ENCODE assay signal across 9 mouse cellular contexts in the genomic region with DNA sequence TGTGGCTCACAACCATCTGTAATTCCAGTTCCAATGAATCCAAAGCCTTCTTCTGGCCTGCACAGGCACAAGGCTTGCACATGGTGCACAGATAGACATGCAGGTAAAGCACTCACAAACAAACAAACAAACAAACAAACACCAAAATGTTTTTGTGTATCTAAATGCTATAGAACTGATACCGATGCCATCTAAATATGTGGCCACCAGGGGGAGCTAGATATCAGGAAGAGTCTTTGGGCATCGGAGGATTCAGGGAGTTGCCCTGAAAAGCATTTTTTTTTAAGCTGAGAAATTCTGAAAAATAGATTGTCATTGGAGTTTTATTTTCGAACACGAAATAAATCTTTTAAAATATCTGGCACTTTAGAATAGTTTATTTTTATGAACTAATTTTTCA. TPM values are rescaled to one million over a fixed set of nuclear protein-coding genes. Genes with fewer than 3 reads are reported as not detected.
DNase-seq lines count a peak whose midpoint lies in the region; ATAC-seq and TF ChIP-seq lines count a peak whose summit lies in the region.
"Had no signal": no experiment of that assay in that cellular context is flagged by ENCODE, and none has a peak within 500 bp of the region (broad histone marks: within the 10 kb centered on the region; RNA-seq: fewer than 3 reads in every experiment).

No protein-coding gene starts in this region.

- H3K9ac ChIP-seq in embryonic facial prominence, embryonic 14.5 days (ENCODE audit: low read depth, low read length), result no peak overlapping the region
- H3K9ac ChIP-seq in limb, embryonic 14.5 days (ENCODE audit: low read depth, low read length, severe bottlenecking), result no peak overlapping the region
- H3K9ac ChIP-seq: liver, embryonic 15.5 days had no signal

- no peak overlapping the region for H3K4me2 ChIP-seq in embryonic facial prominence, embryonic 14.5 days (ENCODE audit: low read depth, low read length)
- H3K4me2 ChIP-seq in limb, embryonic 14.5 days (replicated peaks; ENCODE audit: low read depth, low read length, severe bottlenecking), result no peak overlapping the region
- H3K4me2 ChIP-seq: liver, embryonic 15.5 days had no signal

- no peak overlapping the region for H3K27ac ChIP-seq in heart, embryonic 10.5 days
- no peak overlapping the region for H3K27ac ChIP-seq in bone marrow, adult 2 months (ENCODE audit: control insufficient read depth, insufficient read depth, low read depth, low read length, poor library complexity)
- H3K27ac ChIP-seq in embryonic facial prominence, embryonic 14.5 days (replicated peaks; ENCODE audit: low read depth, low read length), result no peak overlapping the region
- no peak overlapping the region for H3K27ac ChIP-seq in limb, embryonic 14.5 days (replicated peaks; ENCODE audit: low read depth, low read length)
- H3K27ac ChIP-seq: liver, embryonic 15.5 days had no signal

- H3K27me3 ChIP-seq in heart, embryonic 10.5 days (ENCODE audit: insufficient read depth, poor library complexity, severe bottlenecking), result no peaks in the 10 kb centered on the region
- H3K27me3 ChIP-seq in embryonic facial prominence, embryonic 14.5 days (replicated peaks; ENCODE audit: control insufficient read depth, insufficient read depth, low read length), result no peaks in the 10 kb centered on the region
- H3K27me3 ChIP-seq in limb, embryonic 14.5 days (ENCODE audit: control insufficient read depth, insufficient read depth, low read length), result no peaks in the 10 kb centered on the region
- H3K27me3 ChIP-seq: liver, embryonic 15.5 days had no signal

- H3K4me3 ChIP-seq in heart, embryonic 10.5 days, result no peak overlapping the region
- no peak overlapping the region for H3K4me3 ChIP-seq in bone marrow, adult 2 months (replicated peaks; ENCODE audit: control insufficient read depth, low read depth, low read length)
- H3K4me3 ChIP-seq in embryonic facial prominence, embryonic 14.5 days (ENCODE audit: low read depth, low read length), result no peak overlapping the region
- H3K4me3 ChIP-seq in limb, embryonic 14.5 days (replicated peaks; ENCODE audit: low read length), result no peak overlapping the region
- H3K4me3 ChIP-seq: liver, embryonic 15.5 days had no signal

- ATAC-seq in embryonic facial prominence, embryonic 14.5 days (ENCODE audit: low read depth), result no peak
- no peak; the same call in 1 of the 2 replicates for ATAC-seq in limb, embryonic 14.5 days (ENCODE audit: low FRiP score, low read depth)

- H3K4me1 ChIP-seq in heart, embryonic 10.5 days, result no peaks in the 10 kb centered on the region
- H3K4me1 ChIP-seq in bone marrow, adult 2 months (ENCODE audit: control insufficient read depth, insufficient read depth, low read length), result no peaks in the 10 kb centered on the region
- H3K4me1 ChIP-seq in embryonic facial prominence, embryonic 14.5 days (ENCODE audit: control insufficient read depth, insufficient read depth, low read length), result no peaks in the 10 kb centered on the region
- no peaks in the 10 kb centered on the region for H3K4me1 ChIP-seq in limb, embryonic 14.5 days (ENCODE audit: control insufficient read depth, insufficient read depth, low read length)
- H3K4me1 ChIP-seq: liver, embryonic 15.5 days had no signal

- DNase-seq in heart, adult 18-20 months, result peak; percentile 37 to 83
- DNase-seq in heart, embryonic 10.5 days (ENCODE audit: low spot score), result no peak
- DNase-seq in B cell, adult 2 months, result peak; percentile 72 to 78
- DNase-seq in embryonic facial prominence, embryonic 14.5 days (ENCODE audit: low spot score), result peak; percentile 73
- peak; percentile 76 for DNase-seq in induced T-regulatory cell, adult 2 months (ENCODE audit: low read depth)
- DNase-seq in limb, embryonic 14.5 days (ENCODE audit: low spot score), result peak; percentile 68
- peak; percentile 77 for DNase-seq in right cerebral cortex, postnatal 14 days

- TF ChIP-seq CTCF in bone marrow, adult 2 months (IDR thresholded peaks at IDR 0.05; ENCODE audit: control insufficient read depth, insufficient read depth, low read length), result 0 out of 2 replicates have a peak, but pooled peaks have one; percentile 19

- 16% methylated on average over 4 of the region's 4 CpGs for WGBS in heart, embryonic 10.5 days
- 17% methylated on average over 4 of the region's 4 CpGs for WGBS in bone marrow, adult 2 months
- 12% methylated on average over 4 of the region's 4 CpGs for WGBS in embryonic facial prominence, embryonic 14.5 days
- 7% methylated on average over 4 of the region's 4 CpGs for WGBS in limb, embryonic 14.5 days

- no peak for TF ChIP-seq POLR2A in bone marrow, adult 2 months (IDR thresholded peaks at IDR 0.05; ENCODE audit: borderline replicate concordance, control insufficient read depth, low read depth, low read length)
- TF ChIP-seq POLR2A in limb, embryonic 14.5 days (IDR thresholded peaks at IDR 0.05; ENCODE audit: borderline replicate concordance, extremely low read depth, insufficient read depth, insufficient read length), result no peak

- no peaks in the 10 kb centered on the region for H3K9me3 ChIP-seq in heart, embryonic 10.5 days
- no peaks in the 10 kb centered on the region for H3K9me3 ChIP-seq in embryonic facial prominence, embryonic 14.5 days (ENCODE audit: control insufficient read depth, low read length)
- H3K9me3 ChIP-seq in limb, embryonic 14.5 days (ENCODE audit: control insufficient read depth, low read length), result no peaks in the 10 kb centered on the region
- H3K9me3 ChIP-seq: liver, embryonic 15.5 days had no signal

- no peaks in the 10 kb centered on the region for H3K36me3 ChIP-seq in heart, embryonic 10.5 days
- no peaks in the 10 kb centered on the region for H3K36me3 ChIP-seq in embryonic facial prominence, embryonic 14.5 days (ENCODE audit: control insufficient read depth, insufficient read depth, low read length)
- H3K36me3 ChIP-seq in limb, embryonic 14.5 days (ENCODE audit: control insufficient read depth, insufficient read depth, low read length), result no peaks in the 10 kb centered on the region
- H3K36me3 ChIP-seq: liver, embryonic 15.5 days had no signal

RNA-seq across cellular contexts. Expression of gene Etfdh, which starts 43.8 kb away (rescaled TPM):
- total RNA-seq in heart, adult 18-20 months (2021), result 100 to 1,000 TPM; 616 to 630 TPM
- 88.6 and 129 TPM in 2 replicates for polyA plus RNA-seq in heart, embryonic 10.5 days (2016; fragmentation: Nextera tagmentation; extraction: Ambion mirVana)
- polyA plus RNA-seq in bone marrow, adult 2 months (2011; ENCODE audit: insufficient read depth, insufficient read length, low replicate concordance, missing spikeins), result 10.6 and 12.2 TPM in 2 replicates
- polyA plus RNA-seq in embryonic facial prominence, embryonic 14.5 days (2014; fragmentation: Nextera tagmentation; extraction: Ambion mirVana), result 59.4 and 62.4 TPM in 2 replicates
- 32.5 and 37.5 TPM in 2 replicates for polyA plus RNA-seq in limb, embryonic 14.5 days (2012; rRNA removed)
- polyA plus RNA-seq in limb, embryonic 14.5 days (2014; fragmentation: Nextera tagmentation; extraction: Ambion mirVana), result 51.7 and 54.1 TPM in 2 replicates

RNA-seq across cellular contexts. Expression of gene 4930579G24Rik, which starts 44.2 kb away (rescaled TPM):
- total RNA-seq in heart, adult 18-20 months (2021), result 1 to 10 TPM; 1.6 to 1.8 TPM
- 24.0 and 25.1 TPM in 2 replicates for polyA plus RNA-seq in heart, embryonic 10.5 days (2016; fragmentation: Nextera tagmentation; extraction: Ambion mirVana)
- polyA plus RNA-seq in bone marrow, adult 2 months (2011; ENCODE audit: insufficient read depth, insufficient read length, low replicate concordance, missing spikeins), result 6.2 and 6.4 TPM in 2 replicates
- 23.3 and 26.5 TPM in 2 replicates for polyA plus RNA-seq in embryonic facial prominence, embryonic 14.5 days (2014; fragmentation: Nextera tagmentation; extraction: Ambion mirVana)
- polyA plus RNA-seq in limb, embryonic 14.5 days (2012; rRNA removed), result 15.7 and 18.7 TPM in 2 replicates
- 24.7 and 26.8 TPM in 2 replicates for polyA plus RNA-seq in limb, embryonic 14.5 days (2014; fragmentation: Nextera tagmentation; extraction: Ambion mirVana)
